Mouse (Mus musculus): ENCODE measurements around the gene Kbtbd12. TPM values are rescaled to one million over a fixed set of nuclear protein-coding genes. Genes with fewer than 3 reads are reported as not detected.

The Kbtbd12 gene
- total RNA-seq (2021) = 1 to 10 TPM in 1 of 2 experiments, under 1 TPM in 1; 0.46 to 3.3 TPM
- long read RNA-seq, experiment 1, partial matches to known transcripts = 1 of 2 reads
- long read RNA-seq, experiment 1, other reads (novel, unspliced or antisense) = 1 of 2 reads
- long read RNA-seq, experiment 2 = 0 reads

- no peak for DNase-seq
These were observed at the start of gene Kbtbd12 for GRCm38 (mm10) chr6:88637611-88638301. Kbtbd12 (minus strand) TSS chr6:88637950.

GRCm38 (mm10) chr6:88683380-88684053, 45.8 kb upstream of the Kbtbd12 start:
- no peak for DNase-seq

- DNase-seq = no peak
These were observed 43.3 kb upstream of the Kbtbd12 start for GRCm38 (mm10) chr6:88681026-88681425.

- no peak for DNase-seq
These were observed 40.0 kb upstream of the Kbtbd12 start for GRCm38 (mm10) chr6:88677738-88678137.

- DNase-seq = no peak
These were observed 39.3 kb upstream of the Kbtbd12 start for GRCm38 (mm10) chr6:88676753-88677736.

- no peak for DNase-seq
These were observed 38.1 kb upstream of the Kbtbd12 start for GRCm38 (mm10) chr6:88675815-88676214.

- DNase-seq = no peak
These were observed 24.5 kb upstream of the Kbtbd12 start for GRCm38 (mm10) chr6:88662284-88662683.

- DNase-seq = peak; percentile 71 to 75
These were observed 23.9 kb upstream of the Kbtbd12 start for GRCm38 (mm10) chr6:88661696-88662095.

- DNase-seq = peak; percentile 62 to 70
These were observed 10.0 kb upstream of the Kbtbd12 start for GRCm38 (mm10) chr6:88647564-88648295.

GRCm38 (mm10) chr6:88644786-88645185, 7.0 kb upstream of the Kbtbd12 start:
- no peak for DNase-seq

GRCm38 (mm10) chr6:88641346-88641920, 3.7 kb upstream of the Kbtbd12 start:
- no peak for DNase-seq

- DNase-seq = no peak
These were observed 2.6 kb upstream of the Kbtbd12 start for GRCm38 (mm10) chr6:88640331-88640730.

- DNase-seq = no peak
These were observed 2.2 kb upstream of the Kbtbd12 start for GRCm38 (mm10) chr6:88639921-88640320.

- DNase-seq = no peak
These were observed 1.7 kb upstream of the Kbtbd12 start for GRCm38 (mm10) chr6:88639372-88639920.

GRCm38 (mm10) chr6:88638917-88639316, 1.2 kb upstream of the Kbtbd12 start:
- DNase-seq = no peak

- no peak for DNase-seq
These were observed 1.6 kb downstream of the Kbtbd12 start for GRCm38 (mm10) chr6:88635881-88636754.

GRCm38 (mm10) chr6:88631293-88631692, 6.5 kb downstream of the Kbtbd12 start:
- no peak for DNase-seq

GRCm38 (mm10) chr6:88630560-88630959, 7.2 kb downstream of the Kbtbd12 start:
- no peak for DNase-seq

- no peak for DNase-seq
These were observed 7.9 kb downstream of the Kbtbd12 start for GRCm38 (mm10) chr6:88629821-88630220.

- peak; percentile 43 to 71 for DNase-seq
These were observed 10.4 kb downstream of the Kbtbd12 start for GRCm38 (mm10) chr6:88627317-88627811.
